7 mouse cellular contexts compared by ENCODE assay signal in the genomic region with DNA sequence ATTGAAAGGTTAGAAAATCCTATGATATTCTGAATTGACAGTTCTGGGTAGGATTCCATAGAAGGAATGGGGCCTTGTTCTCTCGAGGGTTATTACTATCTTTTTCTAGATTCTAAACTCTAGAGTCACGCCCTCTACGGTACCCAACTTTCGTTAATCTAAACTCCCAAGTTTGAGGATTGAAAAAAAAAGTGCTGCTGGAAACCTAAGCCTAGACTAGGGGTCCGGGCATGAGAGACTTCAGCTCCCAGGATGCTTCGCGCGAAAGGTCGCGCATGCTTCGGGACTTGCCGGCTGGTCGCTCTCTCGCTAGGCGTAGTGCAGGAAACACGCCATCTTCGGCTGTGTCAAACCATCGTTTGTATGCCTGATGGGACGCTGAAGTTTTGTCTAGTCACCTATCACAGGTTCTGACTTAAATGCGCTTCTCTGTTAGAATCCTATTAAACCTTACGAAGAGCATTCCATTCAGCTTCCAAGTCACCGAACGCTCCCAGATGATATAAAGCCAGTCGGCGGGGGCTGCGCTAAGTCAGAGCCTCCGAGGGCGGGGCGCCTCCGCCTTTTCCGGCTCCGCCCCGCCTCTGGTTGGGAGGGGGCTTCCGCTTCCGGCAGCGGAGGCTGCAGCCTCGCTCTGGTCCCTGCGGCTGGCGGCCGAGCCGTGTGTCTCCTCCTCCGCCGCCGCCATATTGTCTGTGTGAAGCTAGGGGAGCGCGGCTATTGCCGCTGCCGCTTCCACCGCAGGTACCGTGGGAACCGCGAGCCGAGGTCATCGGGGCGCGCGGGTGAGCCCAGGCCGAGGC. TPM values are rescaled to one million over a fixed set of nuclear protein-coding genes. Genes with fewer than 3 reads are reported as not detected.
DNase-seq lines count a peak whose midpoint lies in the region; ATAC-seq and TF ChIP-seq lines count a peak whose summit lies in the region.

TSS of gene Csnk2a1 (plus strand) at position 592 of the 803 bp plus-strand sequence.

- WGBS in embryonic facial prominence, embryonic 12.5 days = under 1% methylated on average over 56 of the region's 58 CpGs
- under 1% methylated on average over 58 of the region's 58 CpGs for WGBS in kidney, adult 2 months
- under 1% methylated on average over 58 of the region's 58 CpGs for WGBS in limb, embryonic 12.5 days
- WGBS in midbrain, embryonic 15.5 days = under 1% methylated on average over 58 of the region's 58 CpGs
- under 1% methylated on average over 58 of the region's 58 CpGs for WGBS in spleen, adult 2 months

- DNase-seq in adrenal gland, postnatal 25 days = peak; percentile 89
- peak; percentile 95 to 96 for DNase-seq in heart, adult 18-20 months
- peak; percentile 97 for DNase-seq in kidney, adult 2 months
- DNase-seq in spleen, adult 2 months (ENCODE audit: low read depth in 1 of 2, low spot score in 2 of 2) = peak; percentile 82 to 90

- peak; percentile 96 for ATAC-seq in embryonic facial prominence, embryonic 12.5 days (ENCODE audit: insufficient number of reproducible peaks, insufficient read depth, low FRiP score, low TSS enrichment)
- ATAC-seq in limb, embryonic 12.5 days (ENCODE audit: insufficient number of reproducible peaks, insufficient read depth, low FRiP score, low TSS enrichment, low read depth) = peak; percentile 96
- ATAC-seq in midbrain, embryonic 15.5 days (replicated peaks) = peak; percentile 96

- H3K9me3 ChIP-seq in embryonic facial prominence, embryonic 12.5 days = no peaks in the 10 kb centered on the region
- H3K9me3 ChIP-seq in limb, embryonic 12.5 days = no peaks in the 10 kb centered on the region
- H3K9me3 ChIP-seq in midbrain, embryonic 15.5 days = no peaks in the 10 kb centered on the region

- H3K4me3 ChIP-seq in embryonic facial prominence, embryonic 12.5 days = peak within 1 kb of the TSS; percentile 88
- H3K4me3 ChIP-seq in kidney, adult 2 months (ENCODE audit: insufficient read depth, low read depth, low read length) = peak within 1 kb of the TSS; percentile 99
- peak within 1 kb of the TSS; percentile 94 for H3K4me3 ChIP-seq in limb, embryonic 12.5 days (replicated peaks)
- peak within 1 kb of the TSS; percentile 86 for H3K4me3 ChIP-seq in midbrain, embryonic 15.5 days
- peak within 1 kb of the TSS; percentile 73 for H3K4me3 ChIP-seq in spleen, adult 2 months (ENCODE audit: extremely low read depth, insufficient read depth, insufficient read length)

- TF ChIP-seq POLR2A in kidney, adult 2 months (IDR thresholded peaks at IDR 0.05; ENCODE audit: low read depth, low read length) = peak; percentile 29
- TF ChIP-seq POLR2A in spleen, adult 2 months (IDR thresholded peaks at IDR 0.05; ENCODE audit: low read depth, low read length) = no peak; the same call in 1 of the 2 replicates

- H3K27me3 ChIP-seq in embryonic facial prominence, embryonic 12.5 days = no peaks in the 10 kb centered on the region
- no peaks in the 10 kb centered on the region for H3K27me3 ChIP-seq in kidney, adult 2 months (replicated peaks; ENCODE audit: control insufficient read depth, insufficient read depth, low read length)
- no peaks in the 10 kb centered on the region for H3K27me3 ChIP-seq in limb, embryonic 12.5 days
- H3K27me3 ChIP-seq in midbrain, embryonic 15.5 days (replicated peaks) = no peaks in the 10 kb centered on the region
- H3K27me3 ChIP-seq in spleen, adult 2 months (ENCODE audit: control insufficient read depth, insufficient read depth, low read length) = no peaks in the 10 kb centered on the region

- no peak for TF ChIP-seq CTCF in kidney, adult 2 months (conservative IDR thresholded peaks at IDR 0.05; ENCODE audit: insufficient read depth, insufficient read length, low read depth, low read length)
- TF ChIP-seq CTCF in spleen, adult 2 months (IDR thresholded peaks at IDR 0.05; ENCODE audit: extremely low read depth, insufficient read depth, insufficient read length, insufficient replicate concordance) = no peak

- peak within 1 kb of the TSS; percentile 99 for H3K27ac ChIP-seq in embryonic facial prominence, embryonic 12.5 days
- peak within 1 kb of the TSS; percentile 100 for H3K27ac ChIP-seq in kidney, adult 2 months (ENCODE audit: insufficient read depth, low read depth, low read length)
- H3K27ac ChIP-seq in limb, embryonic 12.5 days = peak within 1 kb of the TSS; percentile 99
- H3K27ac ChIP-seq in midbrain, embryonic 15.5 days = peak within 1 kb of the TSS; percentile 89
- peak within 1 kb of the TSS; percentile 95 for H3K27ac ChIP-seq in spleen, adult 2 months (ENCODE audit: insufficient read depth, low read length)

- peaks cover 5% of the 10 kb centered on the region; the same call in 1 of the 2 replicates for H3K36me3 ChIP-seq in embryonic facial prominence, embryonic 12.5 days
- no peaks in the 10 kb centered on the region for H3K36me3 ChIP-seq in kidney, adult 2 months (ENCODE audit: control insufficient read depth, insufficient read depth, low read length)
- H3K36me3 ChIP-seq in limb, embryonic 12.5 days = peaks cover 7% of the 10 kb centered on the region; the same call in 1 of the 2 replicates
- H3K36me3 ChIP-seq in midbrain, embryonic 15.5 days (replicated peaks) = no peaks in the 10 kb centered on the region
- no peaks in the 10 kb centered on the region for H3K36me3 ChIP-seq in spleen, adult 2 months (ENCODE audit: control insufficient read depth, insufficient read depth, low read length)

- H3K4me1 ChIP-seq in embryonic facial prominence, embryonic 12.5 days = peaks cover 18% of the 10 kb centered on the region
- H3K4me1 ChIP-seq in kidney, adult 2 months (ENCODE audit: control insufficient read depth, insufficient read depth, low read length) = peaks cover 12% of the 10 kb centered on the region
- H3K4me1 ChIP-seq in limb, embryonic 12.5 days (replicated peaks) = peaks cover 20% of the 10 kb centered on the region
- H3K4me1 ChIP-seq in midbrain, embryonic 15.5 days = peaks cover 25% of the 10 kb centered on the region
- peaks cover 6% of the 10 kb centered on the region; the same call in 1 of the 2 replicates for H3K4me1 ChIP-seq in spleen, adult 2 months (ENCODE audit: control insufficient read depth, insufficient read depth, insufficient read length)

- H3K9ac ChIP-seq in embryonic facial prominence, embryonic 12.5 days = peak within 1 kb of the TSS; percentile 93
- H3K9ac ChIP-seq in limb, embryonic 12.5 days (replicated peaks) = peak within 1 kb of the TSS; percentile 95
- peak within 1 kb of the TSS; percentile 71 for H3K9ac ChIP-seq in midbrain, embryonic 15.5 days

- peak within 1 kb of the TSS; percentile 61 for H3K4me2 ChIP-seq in embryonic facial prominence, embryonic 12.5 days (replicated peaks)
- H3K4me2 ChIP-seq in limb, embryonic 12.5 days = peak within 1 kb of the TSS; percentile 77
- H3K4me2 ChIP-seq in midbrain, embryonic 15.5 days = peak within 1 kb of the TSS; percentile 60

RNA-seq across cellular contexts. Expression of gene Csnk2a1, which starts in this region (rescaled TPM):
- 107 and 109 TPM in 2 replicates for total RNA-seq in adrenal gland, postnatal 25 days (2021)
- 86.5 and 94.9 TPM in 2 replicates for polyA plus RNA-seq in embryonic facial prominence, embryonic 12.5 days (2016; fragmentation: Nextera tagmentation; extraction: Ambion mirVana)
- total RNA-seq in heart, adult 18-20 months (2021) = 10 to 100 TPM; 96.8 to 97.5 TPM
- 26.1 and 35.0 TPM in 2 replicates for polyA plus RNA-seq in kidney, adult 2 months (2012; rRNA removed)
- polyA plus RNA-seq in limb, embryonic 12.5 days (2016; fragmentation: Nextera tagmentation; extraction: Ambion mirVana) = 94.5 and 102 TPM in 2 replicates
- 106 and 110 TPM in 2 replicates for polyA plus RNA-seq in midbrain, embryonic 15.5 days (2015; fragmentation: Nextera tagmentation; extraction: Ambion mirVana)
- polyA plus RNA-seq in spleen, adult 2 months (2012; rRNA removed) = 10.7 and 12.0 TPM in 2 replicates

Comparison
In these comparisons a context has a peak if more than half of its experiments do, and no peak if none do; other contexts are left out.
1. Peak in every context shown above with its lines: DNase-seq, ATAC-seq, H3K4me3 ChIP-seq and H3K27ac ChIP-seq.